Mouse (Mus musculus): ENCODE measurements around the gene Kcnk18.

DNA sequence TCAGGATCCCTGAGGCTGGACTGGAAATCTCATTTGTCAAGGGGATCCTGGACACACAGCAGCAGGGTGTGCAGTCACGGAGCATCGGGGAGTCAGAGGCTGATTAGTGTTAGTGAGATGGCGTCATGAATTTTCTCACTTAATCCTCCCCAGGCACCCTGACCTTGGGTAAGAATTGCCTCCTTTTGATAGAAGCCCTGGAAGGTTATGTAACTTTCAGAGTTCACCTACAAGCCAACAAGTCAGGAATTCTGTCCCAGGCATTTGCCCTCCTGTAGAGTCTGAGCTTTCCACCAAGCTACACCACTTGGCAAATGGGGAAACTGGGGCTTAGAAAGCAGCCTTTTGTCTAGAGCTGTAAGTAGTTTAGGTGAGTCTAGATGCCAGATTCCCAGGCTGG is 2.1 kb downstream of the Kcnk18 start:
- TF ChIP-seq CTCF (IDR thresholded peaks at IDR 0.05; ENCODE audit: insufficient read depth, low read depth, low read length) (no peak), POLR2A (IDR thresholded peaks at IDR 0.05; ENCODE audit: insufficient read depth, low read depth, low read length) (no peak)

Data from olfactory bulb, adult 2 months (tissue).